Mouse (Mus musculus) megakaryocyte-erythroid progenitor cell, adult 5-6 weeks (primary cell): Measurements from ENCODE around the gene Marcksl1. TPM values are rescaled to one million over a fixed set of nuclear protein-coding genes. Genes with fewer than 3 reads are reported as not detected.
"Not testable (repeated sequence)": the region's sequence is repeated elsewhere in the genome, so short reads cannot be mapped to it uniquely, and the experiment has no call there.

Experiments used
- ATAC-seq: replicated peaks from 2 replicates; pipeline ENCODE4 v1.8.0; 2016; ENCODE audit warnings: mild to moderate bottlenecking, inconsistent platforms; ENCODE audit not compliant: severe bottlenecking, poor library complexity, low FRiP score, low TSS enrichment
- total RNA-seq, 2 experiments: library from RNA; stranded (forward) in 1 of 2; stranded (reverse) in 1 of 2; fragments of 200-1000, 215-1000 nt in 1 of 2; fragments of >200 nt in 1 of 2; fragmentation: Nextera tagmentation in 1 of 2; gene quantifications; 2 replicates each; pipeline ENCODE4 v1.2.3; 2014 to 2017

The Marcksl1 gene
- total RNA-seq, 2 experiments from 2014 or later, result 30.4 to 48.3 TPM

- ATAC-seq, result no peak
Observed at GRCm38 (mm10) chr4:129508834-129509600, 4.4 kb upstream of the Marcksl1 start.

- no peak for ATAC-seq
Observed at GRCm38 (mm10) chr4:129509650-129510049, 3.7 kb upstream of the Marcksl1 start.

GRCm38 (mm10) chr4:129510723-129511412 lies 2.5 kb upstream of the Marcksl1 start:
- ATAC-seq, result no peak

- ATAC-seq, result no peak
Observed at GRCm38 (mm10) chr4:129511413-129512096, 1.8 kb upstream of the Marcksl1 start.

GRCm38 (mm10) chr4:129513891-129514290 lies 510 bp downstream of the Marcksl1 start:
- ATAC-seq, result no peak

GRCm38 (mm10) chr4:129514300-129514898 lies 1.0 kb downstream of the Marcksl1 start:
- ATAC-seq, result peak; percentile 65

GRCm38 (mm10) chr4:129516925-129517324 lies 3.5 kb downstream of the Marcksl1 start:
- no peak for ATAC-seq

- ATAC-seq, result no peak
Observed at GRCm38 (mm10) chr4:129518519-129518918, 5.1 kb downstream of the Marcksl1 start.

- ATAC-seq, result no peak
Observed at GRCm38 (mm10) chr4:129525338-129525737, 12.0 kb downstream of the Marcksl1 start.

- no peak for ATAC-seq
Observed at GRCm38 (mm10) chr4:129525889-129526288, 12.5 kb downstream of the Marcksl1 start.

GRCm38 (mm10) chr4:129528901-129529300 lies 15.5 kb downstream of the Marcksl1 start:
- ATAC-seq, result not testable (repeated sequence)

GRCm38 (mm10) chr4:129540012-129540411 lies 26.6 kb downstream of the Marcksl1 start:
- 0 out of 2 replicates have a peak, but pooled peaks have one; percentile 40 for ATAC-seq

GRCm38 (mm10) chr4:129541868-129542591 lies 28.6 kb downstream of the Marcksl1 start:
- peak; percentile 27; the same call in 1 of the 2 replicates for ATAC-seq

- ATAC-seq, result peak; percentile 96
Observed at GRCm38 (mm10) chr4:129542592-129543141, 29.3 kb downstream of the Marcksl1 start, which contains the start of gene Hdac1. Gene Hdac1 (minus strand): TSS chr4:129542713.

- no peak for ATAC-seq
Observed at GRCm38 (mm10) chr4:129544106-129544505, 30.7 kb downstream of the Marcksl1 start.

- ATAC-seq, result not testable (repeated sequence)
Observed at GRCm38 (mm10) chr4:129547631-129548030, 34.2 kb downstream of the Marcksl1 start.

- ATAC-seq, result no peak
Observed at GRCm38 (mm10) chr4:129549306-129549705, 35.9 kb downstream of the Marcksl1 start.

GRCm38 (mm10) chr4:129550295-129550694 lies 36.9 kb downstream of the Marcksl1 start:
- ATAC-seq, result no peak

- not testable (repeated sequence) for ATAC-seq
Observed at GRCm38 (mm10) chr4:129554512-129554911, 41.1 kb downstream of the Marcksl1 start.
